Mouse (Mus musculus): Measurements from ENCODE around the gene E2f6. TPM values are rescaled to one million over a fixed set of nuclear protein-coding genes. Genes with fewer than 3 reads are reported as not detected.
A peak's percentile ranks its signal among the peaks of the same experiment; 100 is the strongest.

E2f6 gene
- polyA plus RNA-seq, 1 experiment from 2014 or later: 38.4 TPM

GRCm38 (mm10) chr12:16780320-16780719, 30.4 kb upstream of the E2f6 start:
- H3K36me3 ChIP-seq: no peaks in the 10 kb centered on the region
- H3K9me3 ChIP-seq: no peaks in the 10 kb centered on the region
- no peak overlapping the region for H3K27ac ChIP-seq
- H3K27me3 ChIP-seq: no peaks in the 10 kb centered on the region
- H3K4me2 ChIP-seq: no peak overlapping the region
- H3K4me3 ChIP-seq: no peak overlapping the region
- WGBS: 92% methylated on average over 3 of the region's 3 CpGs
- no peaks in the 10 kb centered on the region for H3K4me1 ChIP-seq
- no peak for ATAC-seq (ENCODE audit: borderline replicate concordance, extremely low read depth, low FRiP score, low TSS enrichment)
- no peak overlapping the region for H3K9ac ChIP-seq

DNA sequence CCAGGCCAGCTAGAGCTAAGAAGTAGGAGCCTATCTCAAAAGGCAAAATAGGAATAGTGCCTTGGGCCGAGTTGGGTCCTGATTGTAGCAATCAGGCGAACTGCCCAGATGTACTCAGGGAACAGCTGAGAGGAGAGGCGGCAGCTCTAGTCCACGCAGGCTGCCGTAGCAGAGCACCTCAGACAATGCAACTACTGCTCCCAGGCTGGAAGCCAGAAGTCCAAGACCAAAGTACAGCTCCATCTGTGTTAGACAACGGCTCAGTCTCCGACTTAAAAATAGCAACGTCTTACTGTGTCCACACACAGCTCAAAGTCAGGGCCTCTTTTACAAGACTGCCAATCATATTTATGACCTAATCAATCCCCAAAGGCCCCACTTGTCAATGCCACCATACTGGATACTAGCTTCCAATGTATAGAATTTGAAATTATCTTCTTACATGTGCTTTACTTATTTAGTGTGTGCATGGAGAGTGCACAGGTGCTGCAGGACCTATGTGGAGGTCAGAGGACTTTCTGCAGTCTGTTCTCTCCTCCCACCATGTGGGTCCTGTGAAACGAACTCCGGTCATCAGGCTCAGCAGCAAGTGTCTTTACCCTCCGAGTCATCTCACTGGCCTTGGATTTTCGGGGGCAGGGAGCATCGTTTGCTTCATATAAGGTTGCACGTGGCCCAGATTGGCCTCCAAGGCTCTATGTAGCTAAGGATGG, 29.6 kb upstream of the E2f6 start:
- no peaks in the 10 kb centered on the region for H3K36me3 ChIP-seq
- no peak overlapping the region for H3K4me2 ChIP-seq
- no peak overlapping the region for H3K27ac ChIP-seq
- WGBS: 79% methylated on average over 14 of the region's 14 CpGs
- no peaks in the 10 kb centered on the region for H3K4me1 ChIP-seq
- no peak overlapping the region for H3K4me3 ChIP-seq
- no peak overlapping the region for H3K9ac ChIP-seq
- no peak for ATAC-seq (ENCODE audit: borderline replicate concordance, extremely low read depth, low FRiP score, low TSS enrichment)
- H3K9me3 ChIP-seq: no peaks in the 10 kb centered on the region
- H3K27me3 ChIP-seq: no peaks in the 10 kb centered on the region

GRCm38 (mm10) chr12:16788600-16788999, 22.2 kb upstream of the E2f6 start:
- Histone ChIP-seq H3K27ac (no peak overlapping the region), H3K4me2 (no peak overlapping the region), H3K9ac (no peak overlapping the region), H3K36me3 (no peaks in the 10 kb centered on the region), H3K4me1 (no peaks in the 10 kb centered on the region), H3K4me3 (no peak overlapping the region), H3K9me3 (no peaks in the 10 kb centered on the region), H3K27me3 (no peaks in the 10 kb centered on the region)
- no peak for ATAC-seq (ENCODE audit: borderline replicate concordance, extremely low read depth, low FRiP score, low TSS enrichment)
- WGBS: 49% methylated on average over 2 of the region's 2 CpGs

DNA sequence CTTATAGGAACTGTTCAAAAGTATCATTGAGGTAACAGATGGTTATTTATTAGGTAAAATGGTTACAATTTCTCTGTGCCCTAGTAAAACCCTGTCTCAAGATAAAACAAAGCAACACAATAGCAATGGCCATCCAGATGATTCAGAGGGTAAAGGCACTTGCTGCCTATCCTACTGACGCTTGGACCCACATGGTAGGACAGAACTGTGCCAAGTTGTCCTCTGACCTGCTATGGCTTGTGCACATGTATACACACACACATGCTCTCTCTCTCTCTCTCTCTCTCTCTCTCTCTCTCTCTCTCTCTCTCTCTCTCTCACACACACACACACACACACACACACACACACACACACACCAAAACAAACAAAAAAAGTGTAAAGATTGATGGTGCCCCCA, 21.6 kb upstream of the E2f6 start:
- Histone ChIP-seq H3K4me1 (no peaks in the 10 kb centered on the region), H3K4me3 (no peak overlapping the region), H3K27ac (no peak overlapping the region), H3K27me3 (no peaks in the 10 kb centered on the region), H3K9ac (no peak overlapping the region), H3K36me3 (no peaks in the 10 kb centered on the region), H3K9me3 (no peaks in the 10 kb centered on the region), H3K4me2 (no peak overlapping the region)
- no peak for ATAC-seq (ENCODE audit: borderline replicate concordance, extremely low read depth, low FRiP score, low TSS enrichment)
- 48% methylated on average over 1 of the region's 1 CpGs for WGBS

DNA sequence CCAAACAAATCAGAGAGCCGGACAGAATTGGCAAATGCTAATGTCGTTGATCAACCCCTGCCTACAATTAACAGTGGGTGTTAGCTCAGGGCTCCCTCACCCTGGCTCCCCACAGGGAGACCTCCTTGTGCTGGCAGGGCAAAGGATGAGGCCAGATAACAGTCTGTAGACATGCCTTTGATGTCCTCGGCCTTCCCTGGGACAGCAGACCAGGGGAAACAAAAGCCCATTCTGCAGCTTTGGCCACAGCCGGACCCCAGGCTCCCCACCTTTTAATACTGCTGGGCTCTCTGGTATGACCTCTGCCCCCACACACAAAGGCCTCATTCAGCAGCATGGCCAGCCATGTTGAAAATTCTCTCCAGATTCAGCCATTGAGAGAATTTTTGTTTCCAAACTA, 21.0 kb upstream of the E2f6 start:
- H3K4me2 ChIP-seq: no peak overlapping the region
- H3K9me3 ChIP-seq: no peaks in the 10 kb centered on the region
- no peak overlapping the region for H3K4me3 ChIP-seq
- no peaks in the 10 kb centered on the region for H3K36me3 ChIP-seq
- no peaks in the 10 kb centered on the region for H3K4me1 ChIP-seq
- H3K27me3 ChIP-seq: no peaks in the 10 kb centered on the region
- H3K9ac ChIP-seq: no peak overlapping the region
- ATAC-seq (ENCODE audit: borderline replicate concordance, extremely low read depth, low FRiP score, low TSS enrichment): no peak
- WGBS: 20% methylated on average over 4 of the region's 4 CpGs
- H3K27ac ChIP-seq: no peak overlapping the region

GRCm38 (mm10) chr12:16790456-16790855, 20.3 kb upstream of the E2f6 start:
- no peaks in the 10 kb centered on the region for H3K9me3 ChIP-seq
- H3K4me2 ChIP-seq: no peak overlapping the region
- no peaks in the 10 kb centered on the region for H3K27me3 ChIP-seq
- 63% methylated on average over 4 of the region's 4 CpGs for WGBS
- no peak for ATAC-seq (ENCODE audit: borderline replicate concordance, extremely low read depth, low FRiP score, low TSS enrichment)
- no peak overlapping the region for H3K9ac ChIP-seq
- H3K36me3 ChIP-seq: no peaks in the 10 kb centered on the region
- no peak overlapping the region for H3K4me3 ChIP-seq
- H3K27ac ChIP-seq: no peak overlapping the region
- H3K4me1 ChIP-seq: no peaks in the 10 kb centered on the region

GRCm38 (mm10) chr12:16793371-16793770, 17.4 kb upstream of the E2f6 start:
- no peak for ATAC-seq (ENCODE audit: borderline replicate concordance, extremely low read depth, low FRiP score, low TSS enrichment)
- no peak overlapping the region for H3K27ac ChIP-seq
- H3K4me2 ChIP-seq: no peak overlapping the region
- H3K27me3 ChIP-seq: no peaks in the 10 kb centered on the region
- H3K9ac ChIP-seq: no peak overlapping the region
- no peaks in the 10 kb centered on the region for H3K9me3 ChIP-seq
- H3K4me1 ChIP-seq: no peaks in the 10 kb centered on the region
- no peaks in the 10 kb centered on the region for H3K36me3 ChIP-seq
- WGBS: 71% methylated on average over 4 of the region's 4 CpGs
- H3K4me3 ChIP-seq: no peak overlapping the region

DNA sequence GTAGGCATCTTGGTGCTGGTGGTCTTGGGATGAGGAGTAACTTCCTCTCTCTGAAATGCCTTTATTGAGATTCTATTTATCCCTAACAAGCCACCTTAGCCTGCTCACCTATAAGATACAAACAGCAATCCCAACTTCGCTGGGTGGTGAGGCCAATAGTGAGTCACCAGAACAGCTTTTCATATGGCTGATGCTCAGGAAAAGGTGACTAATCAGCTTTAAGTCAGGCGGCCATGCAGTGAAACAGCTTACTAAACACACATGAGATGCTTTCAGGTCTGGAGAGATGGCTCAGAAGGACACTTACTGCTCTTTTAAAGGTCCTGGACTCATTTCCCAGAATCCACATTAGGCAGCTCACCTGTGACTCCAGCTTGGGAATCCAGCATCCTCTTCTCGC, 15.0 kb upstream of the E2f6 start:
- peaks cover 11% of the 10 kb centered on the region for H3K27me3 ChIP-seq
- H3K9ac ChIP-seq: no peak overlapping the region
- peaks cover 5% of the 10 kb centered on the region for H3K4me1 ChIP-seq
- H3K9me3 ChIP-seq: no peaks in the 10 kb centered on the region
- ATAC-seq (ENCODE audit: borderline replicate concordance, extremely low read depth, low FRiP score, low TSS enrichment): no peak
- 76% methylated on average over 3 of the region's 3 CpGs for WGBS
- no peak overlapping the region for H3K4me3 ChIP-seq
- H3K4me2 ChIP-seq: no peak overlapping the region
- no peaks in the 10 kb centered on the region for H3K36me3 ChIP-seq
- H3K27ac ChIP-seq: no peak overlapping the region

DNA sequence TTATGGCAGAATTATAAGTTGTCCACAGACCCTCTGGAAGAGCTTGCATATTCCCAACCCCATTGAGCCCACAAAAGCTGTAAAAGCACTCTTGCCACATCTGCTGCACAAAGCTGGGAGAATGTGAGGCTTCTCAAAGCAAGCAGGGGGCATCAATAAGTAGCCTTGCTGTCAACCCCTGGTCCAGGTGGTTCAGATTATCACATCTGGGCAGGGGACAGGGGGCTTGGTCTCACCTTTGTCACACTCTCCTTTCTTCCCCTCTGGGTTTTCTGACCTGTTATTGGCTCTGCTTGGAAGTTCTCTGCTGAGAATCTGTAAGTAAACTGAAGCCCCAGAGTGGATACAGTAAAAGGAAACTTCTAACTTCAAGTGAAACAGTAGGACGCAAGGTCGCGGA, 11.9 kb upstream of the E2f6 start:
- Histone ChIP-seq H3K9me3 (no peaks in the 10 kb centered on the region), H3K4me2 (no peak overlapping the region), H3K36me3 (no peaks in the 10 kb centered on the region), H3K9ac (no peak overlapping the region), H3K27me3 (peaks cover 11% of the 10 kb centered on the region), H3K27ac (no peak overlapping the region), H3K4me3 (no peak overlapping the region), H3K4me1 (peaks cover 7% of the 10 kb centered on the region)
- 53% methylated on average over 3 of the region's 3 CpGs for WGBS
- no peak for ATAC-seq (ENCODE audit: borderline replicate concordance, extremely low read depth, low FRiP score, low TSS enrichment)

DNA sequence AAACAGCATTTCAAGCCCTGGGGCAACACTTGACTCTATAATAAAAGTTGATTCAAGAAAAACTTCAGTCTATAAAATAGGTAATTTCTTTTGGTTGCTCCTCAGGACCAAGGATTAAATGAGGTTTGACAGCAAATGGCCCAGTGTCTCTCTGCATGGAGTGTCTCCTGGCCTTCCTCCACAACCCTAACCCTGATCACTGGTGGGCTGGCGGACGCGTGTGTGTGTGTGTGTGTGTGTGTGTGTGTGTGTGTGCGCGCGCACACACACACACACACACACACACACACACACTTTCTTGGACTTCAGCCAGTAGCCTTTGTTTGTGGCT, 10.9 kb upstream of the E2f6 start:
- 22% methylated on average over 6 of the region's 6 CpGs for WGBS
- no peaks in the 10 kb centered on the region for H3K36me3 ChIP-seq

GRCm38 (mm10) chr12:16800259-16800958, 10.4 kb upstream of the E2f6 start, which contains the start of gene Greb1:
TSS of gene Greb1 (minus strand) at chr12:16800886.
- Histone ChIP-seq H3K9ac (peak within 1 kb of the TSS; percentile 55), H3K9me3 (no peaks in the 10 kb centered on the region), H3K4me3 (peak within 1 kb of the TSS; percentile 56), H3K27me3 (peaks cover 11% of the 10 kb centered on the region), H3K4me1 (peaks cover 7% of the 10 kb centered on the region), H3K27ac (no peak within 1 kb of the TSS), H3K4me2 (peak within 1 kb of the TSS; percentile 98), H3K36me3 (no peaks in the 10 kb centered on the region)
- under 1% methylated on average over 50 of the region's 53 CpGs for WGBS
- peak; percentile 68 for ATAC-seq (ENCODE audit: borderline replicate concordance, extremely low read depth, low FRiP score, low TSS enrichment)

More for the DNA sequence above, 10.9 kb upstream of the E2f6 start:
- H3K9me3 ChIP-seq: no peaks in the 10 kb centered on the region
- H3K4me3 ChIP-seq: peak overlapping the region; percentile 56
- peak; percentile 23; the same call in 1 of the 2 replicates for ATAC-seq (ENCODE audit: borderline replicate concordance, extremely low read depth, low FRiP score, low TSS enrichment)
- peaks cover 7% of the 10 kb centered on the region for H3K4me1 ChIP-seq
- peaks cover 11% of the 10 kb centered on the region for H3K27me3 ChIP-seq
- H3K4me2 ChIP-seq: peak overlapping the region; percentile 98
- H3K9ac ChIP-seq: peak overlapping the region; percentile 55
- no peak overlapping the region for H3K27ac ChIP-seq

DNA sequence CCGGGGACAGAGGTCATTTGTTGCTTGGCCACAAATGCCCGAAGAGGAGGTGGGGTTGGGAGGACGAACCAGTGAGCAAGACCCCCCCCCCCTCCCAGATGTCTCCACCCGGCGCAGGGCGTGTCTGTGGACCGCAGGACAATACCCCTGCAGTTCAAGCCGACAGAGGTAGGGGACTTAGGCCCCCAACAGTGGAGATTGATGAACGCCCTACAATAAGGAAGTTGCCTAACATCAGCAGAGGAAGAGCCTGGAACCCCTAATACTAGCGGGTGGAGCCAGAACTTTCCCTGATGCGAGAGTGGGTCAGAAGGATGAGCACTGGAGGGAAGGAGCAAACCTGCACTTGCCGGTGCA, 9.8 kb upstream of the E2f6 start:
- peaks cover 14% of the 10 kb centered on the region for H3K27me3 ChIP-seq
- WGBS: 0% methylated on average over 12 of the region's 12 CpGs
- peak overlapping the region; percentile 55 for H3K9ac ChIP-seq
- peaks cover 7% of the 10 kb centered on the region for H3K4me1 ChIP-seq
- H3K36me3 ChIP-seq: no peaks in the 10 kb centered on the region
- peak; percentile 67; the same call in 1 of the 2 replicates for ATAC-seq (ENCODE audit: borderline replicate concordance, extremely low read depth, low FRiP score, low TSS enrichment)
- peak overlapping the region; percentile 56 for H3K4me3 ChIP-seq
- peak overlapping the region; percentile 98 for H3K4me2 ChIP-seq
- H3K9me3 ChIP-seq: no peaks in the 10 kb centered on the region
- no peak overlapping the region for H3K27ac ChIP-seq

All from lung, embryonic 15.5 days (tissue).